Mouse (Mus musculus): Measurements from ENCODE around the gene Zfp985. TPM values are rescaled to one million over a fixed set of nuclear protein-coding genes. Genes with fewer than 3 reads are reported as not detected.

Gene Zfp985
- polyA plus RNA-seq (2017; shearing (Covaris generic)): 1 to 10 TPM; 1.1 to 2.6 TPM

GRCm38 (mm10) chr4:147553071-147553470, at the start of gene Zfp985:
Gene Zfp985, plus strand, starts transcription at chr4:147553277.

GRCm38 (mm10) chr4:147539918-147540317, 13.2 kb upstream of the Zfp985 start, which contains the start of gene Gm16503:
Gene Gm16503, plus strand, starts transcription at chr4:147540218.

Other genes with a start within 250 kb of the Zfp985 start
- 1 to 10 TPM; 1.2 to 2.6 TPM for gene Zfp988, start 247.6 kb upstream of the Zfp985 start, polyA plus RNA-seq (2017; shearing (Covaris generic))
- gene Zfp978, start 192.0 kb upstream of the Zfp985 start, polyA plus RNA-seq (2017; shearing (Covaris generic)): under 1 TPM in 1 of 2 experiments, not detected in 1; 0.22 TPM
- gene Zfp982, start 60.9 kb upstream of the Zfp985 start, polyA plus RNA-seq (2017; shearing (Covaris generic)): 1 to 10 TPM in 1 of 2 experiments, under 1 TPM in 1; 0.45 to 1.3 TPM
- gene Gm16503, start 13.1 kb upstream of the Zfp985 start, polyA plus RNA-seq (2017; shearing (Covaris generic)): 1 to 10 TPM in 1 of 2 experiments, under 1 TPM in 1; 0.42 to 4.0 TPM
- gene Zfp979, start 89.2 kb downstream of the Zfp985 start, polyA plus RNA-seq (2017; shearing (Covaris generic)): 1 to 10 TPM; 1.5 to 3.8 TPM
- gene Zfp534, start 149.3 kb downstream of the Zfp985 start, polyA plus RNA-seq (2017; shearing (Covaris generic)): 1 to 10 TPM in 1 of 2 experiments, under 1 TPM in 1; 0.43 to 1.1 TPM

All from inflammation-experienced regulatory T-cells (primary cell).